Mouse (Mus musculus) spleen, postnatal 4 days (tissue): ENCODE results near the gene Gm5796.
"Not testable (repeated sequence)": the region's sequence is repeated elsewhere in the genome, so short reads cannot be mapped to it uniquely, and the experiment has no call there.

ENCODE experiments used
- DNase-seq, 2 experiments: peaks; one replicate each; pipeline ENCODE4 v3.0.0; 2022; ENCODE audit warnings: low spot score in 2 of 2

Gene Gm5796

GRCm38 (mm10) chr14:4023641-4024040, at the start of gene Gm5796:
TSS of gene Gm5796 (plus strand) at chr14:4023941.
- DNase-seq: not testable (repeated sequence)

GRCm38 (mm10) chr14:3998094-3998493, 25.6 kb upstream of the Gm5796 start, which contains the start of gene Gm3099:
TSS of gene Gm3099 (plus strand) at chr14:3998394.
- DNase-seq: not testable (repeated sequence)

GRCm38 (mm10) chr14:4083820-4084219, 60.1 kb downstream of the Gm5796 start, which contains the start of gene Gm3115:
TSS of gene Gm3115 (plus strand) at chr14:4084120.
- not testable (repeated sequence) for DNase-seq
